In genomic region chr19:28891864-28892263, GRCm38 (mm10) we compare ENCODE assay signal across 29 mouse cellular contexts. TPM values are rescaled to one million over a fixed set of nuclear protein-coding genes. Genes with fewer than 3 reads are reported as not detected.
DNase-seq lines count a peak whose midpoint lies in the region; ATAC-seq and TF ChIP-seq lines count a peak whose summit lies in the region.
"Had no signal": no experiment of that assay in that cellular context is flagged by ENCODE, and none has a peak within 500 bp of the region (broad histone marks: within the 10 kb centered on the region; RNA-seq: fewer than 3 reads in every experiment).

No protein-coding gene starts in this region.

- WGBS in hindbrain, embryonic 11.5 days: 74% methylated on average over 1 of the region's 1 CpGs
- WGBS in hindbrain, postnatal 0 days: 76% methylated on average over 1 of the region's 1 CpGs
- WGBS in neural tube, embryonic 11.5 days: 56% methylated on average over 1 of the region's 1 CpGs
- 61% methylated on average over 1 of the region's 1 CpGs for whole genome bisulfite sequencing in neural tube, embryonic 13.5 days
- WGBS in thymus, adult 2 months: 98% methylated on average over 1 of the region's 1 CpGs

- H3K27me3 ChIP-seq in hindbrain, embryonic 11.5 days (ENCODE audit: control insufficient read depth, insufficient read depth, low read length): no peaks in the 10 kb centered on the region
- H3K27me3 ChIP-seq in hindbrain, postnatal 0 days (ENCODE audit: insufficient read depth, low read length): no peaks in the 10 kb centered on the region
- H3K27me3 ChIP-seq in neural tube, embryonic 11.5 days (ENCODE audit: control insufficient read depth, insufficient read depth, low read length): no peaks in the 10 kb centered on the region
- no peaks in the 10 kb centered on the region for H3K27me3 ChIP-seq in neural tube, embryonic 13.5 days
- H3K27me3 ChIP-seq in thymus, adult 2 months (ENCODE audit: control insufficient read depth, insufficient read depth, low read length): no peaks in the 10 kb centered on the region
- H3K27me3 ChIP-seq: embryonic facial prominence, embryonic 13.5 days; forebrain, embryonic 12.5 days; forebrain, embryonic 15.5 days; heart, embryonic 12.5 days; heart, embryonic 15.5 days; hindbrain, embryonic 15.5 days had no signal

- no peak for ATAC-seq in hindbrain, embryonic 11.5 days (ENCODE audit: low FRiP score)
- ATAC-seq in hindbrain, postnatal 0 days: no peak
- ATAC-seq in neural tube, embryonic 11.5 days (ENCODE audit: insufficient read depth, low FRiP score, low TSS enrichment): peak; percentile 71
- ATAC-seq in neural tube, embryonic 13.5 days (ENCODE audit: low read depth): 0 out of 2 replicates have a peak, but pooled peaks have one; percentile 61
- ATAC-seq: CD4-positive, CD25-positive, alpha-beta regulatory T cell, adult 4 months; forebrain, embryonic 15.5 days; inflammation-experienced regulatory T-cells, adult 6 months had no signal

- H3K4me1 ChIP-seq in hindbrain, embryonic 11.5 days (replicated peaks; ENCODE audit: control insufficient read depth, insufficient read depth, low read length): no peaks in the 10 kb centered on the region; the same call in 1 of the 2 replicates
- H3K4me1 ChIP-seq in hindbrain, postnatal 0 days (ENCODE audit: insufficient read depth, low read length): no peaks in the 10 kb centered on the region
- H3K4me1 ChIP-seq in neural tube, embryonic 11.5 days (ENCODE audit: control insufficient read depth, insufficient read depth, low read length): peaks cover 6% of the 10 kb centered on the region; the same call in 1 of the 2 replicates
- H3K4me1 ChIP-seq in neural tube, embryonic 13.5 days (replicated peaks): peaks cover 26% of the 10 kb centered on the region
- no peaks in the 10 kb centered on the region for H3K4me1 ChIP-seq in thymus, adult 2 months (replicated peaks; ENCODE audit: control insufficient read depth, insufficient read depth, low read length)

- TF ChIP-seq CTCF in hindbrain, postnatal 0 days (IDR thresholded peaks at IDR 0.05; ENCODE audit: low read depth): no peak
- TF ChIP-seq CTCF in thymus, adult 2 months (IDR thresholded peaks at IDR 0.05; ENCODE audit: borderline replicate concordance, control insufficient read depth, extremely low read depth, insufficient read depth, low read length, poor library complexity): no peak

- H3K36me3 ChIP-seq in hindbrain, embryonic 11.5 days (ENCODE audit: control insufficient read depth, insufficient read depth, low read length): no peaks in the 10 kb centered on the region
- no peaks in the 10 kb centered on the region for H3K36me3 ChIP-seq in hindbrain, postnatal 0 days (ENCODE audit: insufficient read depth, low read length)
- no peaks in the 10 kb centered on the region for H3K36me3 ChIP-seq in neural tube, embryonic 11.5 days (ENCODE audit: control insufficient read depth, insufficient read depth, low read length)
- H3K36me3 ChIP-seq in neural tube, embryonic 13.5 days: no peaks in the 10 kb centered on the region
- H3K36me3 ChIP-seq in thymus, adult 2 months (ENCODE audit: control insufficient read depth, insufficient read depth, low read length): no peaks in the 10 kb centered on the region
- H3K36me3 ChIP-seq: embryonic facial prominence, embryonic 10.5 days; embryonic facial prominence, embryonic 13.5 days; forebrain, embryonic 12.5 days; forebrain, embryonic 15.5 days; heart, embryonic 12.5 days; heart, embryonic 15.5 days; hindbrain, embryonic 10.5 days; hindbrain, embryonic 15.5 days had no signal

- no peak for TF ChIP-seq POLR2A in thymus, adult 2 months (IDR thresholded peaks at IDR 0.05; ENCODE audit: control insufficient read depth, extremely low read depth, insufficient read depth, low read length, poor library complexity)

- DNase-seq in hindbrain, embryonic 11.5 days (ENCODE audit: low spot score): peak; percentile 9
- DNase-seq in hindbrain, postnatal 0 days (ENCODE audit: low spot score): no peak
- peak; percentile 13 for DNase-seq in neural tube, embryonic 11.5 days (ENCODE audit: low spot score)
- no peak for DNase-seq in neural tube, embryonic 10.5 days (ENCODE audit: extremely low spot score, low spot score)
- DNase-seq in thymus, adult 2 months: no peak
- DNase-seq: adrenal gland, adult 2 months; adrenal gland, postnatal 14 days; cerebellum, adult 11 months; cerebellum, adult 2 months; cerebellum, adult 9-11 months; cerebellum, postnatal 25 days; gastrocnemius, postnatal 25 days; heart, adult 18-20 months; heart, postnatal 10 days; heart, postnatal 36 days had no signal

- no peak overlapping the region for H3K4me2 ChIP-seq in hindbrain, embryonic 11.5 days (replicated peaks; ENCODE audit: low read depth, low read length)
- no peak overlapping the region for H3K4me2 ChIP-seq in hindbrain, postnatal 0 days (ENCODE audit: low read depth, low read length)
- H3K4me2 ChIP-seq in neural tube, embryonic 11.5 days (ENCODE audit: low read depth): no peak overlapping the region
- no peak overlapping the region for H3K4me2 ChIP-seq in neural tube, embryonic 13.5 days
- H3K4me2 ChIP-seq: embryonic facial prominence, embryonic 13.5 days; forebrain, embryonic 12.5 days; forebrain, embryonic 15.5 days; heart, embryonic 12.5 days; heart, embryonic 15.5 days; hindbrain, embryonic 15.5 days had no signal

- no peak overlapping the region for H3K4me3 ChIP-seq in hindbrain, embryonic 11.5 days (ENCODE audit: low read depth, low read length)
- no peak overlapping the region for H3K4me3 ChIP-seq in hindbrain, postnatal 0 days (ENCODE audit: low read length)
- H3K4me3 ChIP-seq in neural tube, embryonic 11.5 days (ENCODE audit: low read depth, low read length): no peak overlapping the region
- no peak overlapping the region for H3K4me3 ChIP-seq in neural tube, embryonic 13.5 days
- no peak overlapping the region for H3K4me3 ChIP-seq in thymus, adult 2 months (ENCODE audit: control insufficient read depth, insufficient read depth, low read length)
- H3K4me3 ChIP-seq: embryonic facial prominence, embryonic 10.5 days; embryonic facial prominence, embryonic 13.5 days; erythroblast, embryonic 14.5 days; forebrain, embryonic 12.5 days; forebrain, embryonic 15.5 days; heart, embryonic 12.5 days; heart, embryonic 15.5 days; hindbrain, embryonic 10.5 days; hindbrain, embryonic 15.5 days had no signal

- H3K9me3 ChIP-seq in hindbrain, embryonic 11.5 days (ENCODE audit: control insufficient read depth, low read length): no peaks in the 10 kb centered on the region
- no peaks in the 10 kb centered on the region for H3K9me3 ChIP-seq in hindbrain, postnatal 0 days (ENCODE audit: low read length)
- H3K9me3 ChIP-seq in neural tube, embryonic 11.5 days (ENCODE audit: control insufficient read depth, low read length): no peaks in the 10 kb centered on the region
- no peaks in the 10 kb centered on the region for H3K9me3 ChIP-seq in neural tube, embryonic 13.5 days
- H3K9me3 ChIP-seq: embryonic facial prominence, embryonic 10.5 days; embryonic facial prominence, embryonic 13.5 days; forebrain, embryonic 12.5 days; forebrain, embryonic 15.5 days; heart, embryonic 12.5 days; heart, embryonic 15.5 days; hindbrain, embryonic 10.5 days; hindbrain, embryonic 15.5 days had no signal

- H3K27ac ChIP-seq in hindbrain, embryonic 11.5 days (ENCODE audit: low read depth, low read length): no peak overlapping the region
- no peak overlapping the region for H3K27ac ChIP-seq in hindbrain, postnatal 0 days
- H3K27ac ChIP-seq in neural tube, embryonic 11.5 days (ENCODE audit: low read depth, low read length): no peak overlapping the region
- H3K27ac ChIP-seq in neural tube, embryonic 13.5 days (replicated peaks): no peak overlapping the region
- H3K27ac ChIP-seq in thymus, adult 2 months (ENCODE audit: control insufficient read depth, insufficient read depth, low read length): no peak overlapping the region
- H3K27ac ChIP-seq: embryonic facial prominence, embryonic 10.5 days; embryonic facial prominence, embryonic 13.5 days; forebrain, embryonic 12.5 days; forebrain, embryonic 15.5 days; heart, embryonic 15.5 days; hindbrain, embryonic 10.5 days; hindbrain, embryonic 15.5 days had no signal

- no peak overlapping the region for H3K9ac ChIP-seq in hindbrain, embryonic 11.5 days (ENCODE audit: low read depth, low read length)
- no peak overlapping the region for H3K9ac ChIP-seq in hindbrain, postnatal 0 days (replicated peaks; ENCODE audit: low read length)
- no peak overlapping the region for H3K9ac ChIP-seq in neural tube, embryonic 11.5 days (ENCODE audit: low read length)
- no peak overlapping the region for H3K9ac ChIP-seq in neural tube, embryonic 13.5 days
- H3K9ac ChIP-seq: embryonic facial prominence, embryonic 13.5 days; forebrain, embryonic 12.5 days; forebrain, embryonic 15.5 days; heart, embryonic 12.5 days; heart, embryonic 15.5 days; hindbrain, embryonic 15.5 days had no signal

RNA-seq across cellular contexts. Expression of gene Slc1a1, which starts 57.0 kb away (rescaled TPM):
- polyA plus RNA-seq in hindbrain, embryonic 11.5 days (2014; fragmentation: Nextera tagmentation; extraction: Ambion mirVana): 1.2 TPM in 2 replicates
- 67.3 and 75.1 TPM in 2 replicates for total RNA-seq in hindbrain, postnatal 0 days (2014; rRNA removed)
- 45.7 and 49.0 TPM in 2 replicates for polyA plus RNA-seq in hindbrain, postnatal 0 days (2015; fragmentation: Nextera tagmentation; extraction: Ambion mirVana)
- polyA plus RNA-seq in neural tube, embryonic 11.5 days (2014; fragmentation: Nextera tagmentation; extraction: Ambion mirVana): 1.5 and 1.7 TPM in 2 replicates
- 27.4 and 29.3 TPM in 2 replicates for polyA plus RNA-seq in neural tube, embryonic 13.5 days (2015; fragmentation: Nextera tagmentation; extraction: Ambion mirVana)
- polyA plus RNA-seq in thymus, adult 2 months (2012; rRNA removed): 0.41 and 0.51 TPM in 2 replicates
- total RNA-seq: common myeloid progenitor, adult 5-6 weeks; MEL had no signal
- polyA plus RNA-seq: erythroblast, embryonic 14.5 days; inflammation-experienced regulatory T-cells, adult 6 months had no signal

Comparison
In these comparisons a context has a peak if more than half of its experiments do, and no peak if none do; other contexts are left out.
1. DNase-seq: peak in hindbrain, embryonic 11.5 days (single experiment) and neural tube, embryonic 11.5 days (single experiment); none in hindbrain, postnatal 0 days (single experiment), neural tube, embryonic 10.5 days (single experiment) and thymus, adult 2 months (single experiment).
2. RNA of gene Slc1a1, which starts 57.0 kb away (polyA plus RNA-seq): 45.7 to 49.0 TPM in hindbrain, postnatal 0 days and 27.4 to 29.3 TPM in neural tube, embryonic 13.5 days; 1.5 to 1.7 TPM in neural tube, embryonic 11.5 days, 1.2 TPM in hindbrain, embryonic 11.5 days and 0.41 to 0.51 TPM in thymus, adult 2 months; every median in the first group is over 10 times any median in the second.
3. ATAC-seq: peak in neural tube, embryonic 11.5 days (single experiment) and neural tube, embryonic 13.5 days (single experiment); none in hindbrain, embryonic 11.5 days (single experiment) and hindbrain, postnatal 0 days (single experiment).